Mouse (Mus musculus): ENCODE measurements around the gene Zfp341. TPM values are rescaled to one million over a fixed set of nuclear protein-coding genes. Genes with fewer than 3 reads are reported as not detected.

The Zfp341 gene
- total RNA-seq, 2 experiments from 2014 or later, result 1.8 to 2.3 TPM

GRCm38 (mm10) chr2:154586405-154586804, 26.7 kb upstream of the Zfp341 start:
- DNase-seq, result peak; percentile 58

- DNase-seq, result no peak
Measured at GRCm38 (mm10) chr2:154589051-154589450, 24.0 kb upstream of the Zfp341 start.

GRCm38 (mm10) chr2:154591239-154591638, 21.9 kb upstream of the Zfp341 start:
- no peak for DNase-seq

- DNase-seq, result no peak
Measured at GRCm38 (mm10) chr2:154593025-154593424, 20.1 kb upstream of the Zfp341 start.

- DNase-seq, result no peak
Measured at GRCm38 (mm10) chr2:154595775-154596174, 17.3 kb upstream of the Zfp341 start.

- DNase-seq, result no peak
Measured at GRCm38 (mm10) chr2:154597399-154597798, 15.7 kb upstream of the Zfp341 start.

- no peak for DNase-seq
Measured at GRCm38 (mm10) chr2:154600586-154600985, 12.5 kb upstream of the Zfp341 start.

GRCm38 (mm10) chr2:154601324-154601723, 11.8 kb upstream of the Zfp341 start:
- no peak for DNase-seq

GRCm38 (mm10) chr2:154603007-154603637, 10.0 kb upstream of the Zfp341 start:
- no peak for DNase-seq

GRCm38 (mm10) chr2:154603638-154604153, 9.4 kb upstream of the Zfp341 start, which contains the start of gene Pxmp4:
Pxmp4 (minus strand) TSS chr2:154603708.
- DNase-seq, result peak; percentile 97

- no peak for DNase-seq
Measured at GRCm38 (mm10) chr2:154604156-154604555, 8.9 kb upstream of the Zfp341 start.

GRCm38 (mm10) chr2:154606965-154607364, 6.1 kb upstream of the Zfp341 start:
- DNase-seq, result no peak

GRCm38 (mm10) chr2:154609050-154609767, 3.9 kb upstream of the Zfp341 start:
- DNase-seq, result no peak

- no peak for DNase-seq
Measured at GRCm38 (mm10) chr2:154614841-154615576, 1.9 kb downstream of the Zfp341 start.

GRCm38 (mm10) chr2:154615674-154616073, 2.6 kb downstream of the Zfp341 start:
- no peak for DNase-seq

GRCm38 (mm10) chr2:154617061-154617460, 4.0 kb downstream of the Zfp341 start:
- DNase-seq, result no peak

- no peak for DNase-seq
Measured at GRCm38 (mm10) chr2:154621684-154622083, 8.6 kb downstream of the Zfp341 start.

GRCm38 (mm10) chr2:154624137-154624536, 11.0 kb downstream of the Zfp341 start:
- DNase-seq, result no peak

- no peak for DNase-seq
Measured at GRCm38 (mm10) chr2:154630531-154630930, 17.4 kb downstream of the Zfp341 start.

- no peak for DNase-seq
Measured at GRCm38 (mm10) chr2:154632203-154632780, 19.2 kb downstream of the Zfp341 start.

GRCm38 (mm10) chr2:154633039-154633742, 20.1 kb downstream of the Zfp341 start:
- no peak for DNase-seq
